Mouse (Mus musculus) midbrain, embryonic 16.5 days (tissue): ENCODE results near the gene Megf6. TPM values are rescaled to one million over a fixed set of nuclear protein-coding genes. Genes with fewer than 3 reads are reported as not detected.

ENCODE experiments used
- ATAC-seq: fragments of 200-750 bp; cut with Nextera tagmentation; 2 replicates; pipeline ENCODE4 v1.8.0; 2017; ENCODE audit warnings: moderate TSS enrichment
- H3K27ac ChIP-seq: fragments of 300-500 bp; sonication (generic); 2 replicates; pipeline ENCODE4 v1.5.1; 2014; ENCODE audit warnings: mild to moderate bottlenecking, low read length, mixed read lengths
- H3K27me3 ChIP-seq: fragments of 300-500 bp; sonication (generic); 2 replicates; pipeline ENCODE4 v1.6.1; 2014; ENCODE audit warnings: low read depth, low read length, mixed read lengths; ENCODE audit not compliant: control insufficient read depth, insufficient read depth
- H3K36me3 ChIP-seq: fragments of 300-500 bp; sonication (generic); 2 replicates; pipeline ENCODE4 v1.6.1; 2014; ENCODE audit warnings: mild to moderate bottlenecking, low read length, moderate library complexity, mixed read lengths; ENCODE audit not compliant: control insufficient read depth, insufficient read depth
- H3K4me1 ChIP-seq: fragments of 300-500 bp; sonication (generic); 2 replicates; pipeline ENCODE4 v1.6.1; 2014; ENCODE audit warnings: mild to moderate bottlenecking, low read length, mixed read lengths; ENCODE audit not compliant: control insufficient read depth, insufficient read depth
- H3K4me2 ChIP-seq: fragments of 300-500 bp; sonication (generic); 2 replicates; pipeline ENCODE4 v1.6.1; 2014; ENCODE audit warnings: mild to moderate bottlenecking, low read length, mixed read lengths
- H3K4me3 ChIP-seq: fragments of 300-500 bp; sonication (generic); 2 replicates; pipeline ENCODE4 v1.5.1; 2014; ENCODE audit warnings: low read depth, mild to moderate bottlenecking, low read length, moderate library complexity, mixed read lengths
- H3K9ac ChIP-seq: fragments of 300-500 bp; sonication (generic); 2 replicates; pipeline ENCODE4 v1.6.1; 2014; ENCODE audit warnings: low read depth, low read length, mixed read lengths
- H3K9me3 ChIP-seq: fragments of 300-500 bp; sonication (generic); replicated peaks from 2 replicates; pipeline ENCODE4 v1.6.1; 2014; ENCODE audit warnings: mild to moderate bottlenecking, low read length, mixed read lengths; ENCODE audit not compliant: control insufficient read depth, poor library complexity, severe bottlenecking
- WGBS: fragments of 180-500 bp; shearing (Covaris S2); extraction: QIAGEN DNeasy Blood & Tissue Kit; methylation state at CpG from one replicate; pipeline ENCODE4 v1.1.7; 2014; 5-methylcytosine and 5-hydroxymethylcytosine counted together
- polyA plus RNA-seq: library from polyadenylated mRNA; unstranded; fragments of >200 nt; fragmentation: Nextera tagmentation; extraction: Ambion mirVana; gene quantifications from 2 replicates; pipeline ENCODE4 v1.2.1, GENCODE M21; 2015

The Megf6 gene
- 9.3 and 10.6 TPM in 2 replicates for polyA plus RNA-seq

GRCm38 (mm10) chr4:154170506-154171150 is at the start of gene Megf6:
Gene Megf6 (plus strand): TSS chr4:154170730.
- under 1% methylated on average over 44 of the region's 61 CpGs for WGBS
- H3K4me1 ChIP-seq = peaks cover 14% of the 10 kb centered on the region
- H3K9me3 ChIP-seq = no peaks in the 10 kb centered on the region
- H3K4me2 ChIP-seq = peak within 1 kb of the TSS; percentile 95
- peak within 1 kb of the TSS; percentile 58 for H3K9ac ChIP-seq
- peak within 1 kb of the TSS; percentile 49 for H3K4me3 ChIP-seq
- H3K27ac ChIP-seq = no peak within 1 kb of the TSS
- H3K27me3 ChIP-seq = peaks cover 36% of the 10 kb centered on the region
- peak; percentile 48; the same call in 1 of the 2 replicates for ATAC-seq
- H3K36me3 ChIP-seq = no peaks in the 10 kb centered on the region

GRCm38 (mm10) chr4:154121800-154122199 is 48.7 kb upstream of the Megf6 start:
- Histone ChIP-seq H3K27me3 (no peaks in the 10 kb centered on the region), H3K4me2 (no peak overlapping the region), H3K9me3 (no peaks in the 10 kb centered on the region), H3K4me1 (no peaks in the 10 kb centered on the region), H3K4me3 (no peak overlapping the region), H3K27ac (no peak overlapping the region), H3K9ac (no peak overlapping the region), H3K36me3 (no peaks in the 10 kb centered on the region)
- no peak for ATAC-seq
- WGBS = 77% methylated on average over 11 of the region's 11 CpGs

GRCm38 (mm10) chr4:154122374-154122773 is 48.2 kb upstream of the Megf6 start:
- no peaks in the 10 kb centered on the region for H3K9me3 ChIP-seq
- H3K4me1 ChIP-seq = no peaks in the 10 kb centered on the region
- WGBS = 77% methylated on average over 7 of the region's 7 CpGs
- no peaks in the 10 kb centered on the region for H3K36me3 ChIP-seq
- H3K27ac ChIP-seq = no peak overlapping the region
- no peak overlapping the region for H3K4me2 ChIP-seq
- no peak overlapping the region for H3K9ac ChIP-seq
- ATAC-seq = no peak
- H3K27me3 ChIP-seq = no peaks in the 10 kb centered on the region
- H3K4me3 ChIP-seq = no peak overlapping the region

GRCm38 (mm10) chr4:154123553-154123952 is 47.0 kb upstream of the Megf6 start:
- no peak for ATAC-seq
- no peak overlapping the region for H3K4me2 ChIP-seq
- 80% methylated on average over 6 of the region's 6 CpGs for WGBS

GRCm38 (mm10) chr4:154125202-154125601 is 45.3 kb upstream of the Megf6 start:
- no peaks in the 10 kb centered on the region for H3K36me3 ChIP-seq
- H3K4me1 ChIP-seq = no peaks in the 10 kb centered on the region
- H3K4me2 ChIP-seq = no peak overlapping the region
- peaks cover 3% of the 10 kb centered on the region; the same call in 1 of the 2 replicates for H3K27me3 ChIP-seq
- ATAC-seq = no peak
- no peaks in the 10 kb centered on the region for H3K9me3 ChIP-seq
- no peak overlapping the region for H3K4me3 ChIP-seq
- WGBS = 77% methylated on average over 5 of the region's 5 CpGs
- no peak overlapping the region for H3K27ac ChIP-seq
- H3K9ac ChIP-seq = no peak overlapping the region

More at GRCm38 (mm10) chr4:154123553-154123952, 47.0 kb upstream of the Megf6 start:
- no peak overlapping the region for H3K27ac ChIP-seq
- H3K9ac ChIP-seq = no peak overlapping the region
- H3K36me3 ChIP-seq = no peaks in the 10 kb centered on the region
- no peak overlapping the region for H3K4me3 ChIP-seq
- no peaks in the 10 kb centered on the region for H3K4me1 ChIP-seq
- no peaks in the 10 kb centered on the region for H3K9me3 ChIP-seq
- no peaks in the 10 kb centered on the region for H3K27me3 ChIP-seq

GRCm38 (mm10) chr4:154127273-154127672 is 43.3 kb upstream of the Megf6 start:
- 73% methylated on average over 3 of the region's 3 CpGs for WGBS
- Histone ChIP-seq H3K4me1 (no peaks in the 10 kb centered on the region), H3K4me3 (no peak overlapping the region), H3K9ac (no peak overlapping the region), H3K4me2 (no peak overlapping the region), H3K27ac (no peak overlapping the region), H3K9me3 (no peaks in the 10 kb centered on the region), H3K27me3 (peaks cover 3% of the 10 kb centered on the region; the same call in 1 of the 2 replicates), H3K36me3 (no peaks in the 10 kb centered on the region)
- ATAC-seq = no peak

- H3K9ac ChIP-seq = no peak overlapping the region
- ATAC-seq = no peak
- H3K4me3 ChIP-seq = no peak overlapping the region
- H3K27me3 ChIP-seq = peaks cover 7% of the 10 kb centered on the region; the same call in 1 of the 2 replicates
- H3K4me2 ChIP-seq = no peak overlapping the region
- H3K4me1 ChIP-seq = no peaks in the 10 kb centered on the region
- H3K9me3 ChIP-seq = no peaks in the 10 kb centered on the region
- no peaks in the 10 kb centered on the region for H3K36me3 ChIP-seq
- no peak overlapping the region for H3K27ac ChIP-seq
Measured at GRCm38 (mm10) chr4:154129950-154130349, 40.6 kb upstream of the Megf6 start.

- no peak overlapping the region for H3K4me2 ChIP-seq
- H3K4me3 ChIP-seq = no peak overlapping the region
- no peaks in the 10 kb centered on the region for H3K36me3 ChIP-seq
- peaks cover 21% of the 10 kb centered on the region for H3K27me3 ChIP-seq
- no peak for ATAC-seq
- H3K27ac ChIP-seq = no peak overlapping the region
- no peak overlapping the region for H3K9ac ChIP-seq
- H3K9me3 ChIP-seq = no peaks in the 10 kb centered on the region
- no peaks in the 10 kb centered on the region for H3K4me1 ChIP-seq
- WGBS = 82% methylated on average over 4 of the region's 4 CpGs
Measured at GRCm38 (mm10) chr4:154131894-154132293, 38.6 kb upstream of the Megf6 start.

- no peak for ATAC-seq
- Histone ChIP-seq H3K27ac (no peak overlapping the region), H3K27me3 (peaks cover 39% of the 10 kb centered on the region), H3K36me3 (no peaks in the 10 kb centered on the region), H3K9ac (no peak overlapping the region), H3K4me3 (no peak overlapping the region), H3K4me2 (no peak overlapping the region), H3K4me1 (peaks cover 6% of the 10 kb centered on the region), H3K9me3 (no peaks in the 10 kb centered on the region)
- WGBS = 68% methylated on average over 4 of the region's 4 CpGs
Measured at GRCm38 (mm10) chr4:154134803-154135202, 35.7 kb upstream of the Megf6 start.
